Mouse (Mus musculus) monocyte, adult 2 months (primary cell): Measurements from ENCODE around the gene Kctd14.
"Not testable (repeated sequence)": the region's sequence is repeated elsewhere in the genome, so short reads cannot be mapped to it uniquely, and the experiment has no call there.

Source experiments
- DNase-seq, 2 experiments: peaks; one replicate each; pipeline ENCODE4 v3.0.0; 2022; ENCODE audit warnings: low spot score in 2 of 2, low read depth in 1 of 2

Gene Kctd14

GRCm38 (mm10) chr7:97451023-97451422 is at the start of gene Kctd14:
Gene Kctd14 (plus strand): TSS chr7:97451323.
- not testable (repeated sequence) for DNase-seq

DNA sequence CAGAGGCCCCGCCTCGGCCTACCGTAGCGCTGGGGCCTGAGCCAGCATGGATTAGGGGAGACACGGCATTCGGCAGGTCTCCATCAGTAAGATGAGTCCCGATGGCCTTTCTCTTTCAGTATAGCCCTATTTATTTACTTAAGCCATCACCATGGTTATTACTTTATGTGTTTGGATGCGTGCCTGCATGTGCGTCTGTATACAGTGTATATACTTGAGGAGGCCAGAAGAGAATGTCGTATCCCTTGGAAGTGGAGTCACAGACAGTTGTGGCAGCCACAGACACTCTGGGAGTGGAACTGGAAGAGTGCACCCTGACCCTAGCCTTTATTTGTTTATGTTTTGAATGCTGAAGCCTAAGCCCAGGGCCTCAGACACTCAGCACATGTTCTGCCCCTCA is 44.0 kb upstream of the Kctd14 start:
- DNase-seq = no peak

GRCm38 (mm10) chr7:97411106-97411505 is 40.0 kb upstream of the Kctd14 start:
- no peak for DNase-seq

DNA sequence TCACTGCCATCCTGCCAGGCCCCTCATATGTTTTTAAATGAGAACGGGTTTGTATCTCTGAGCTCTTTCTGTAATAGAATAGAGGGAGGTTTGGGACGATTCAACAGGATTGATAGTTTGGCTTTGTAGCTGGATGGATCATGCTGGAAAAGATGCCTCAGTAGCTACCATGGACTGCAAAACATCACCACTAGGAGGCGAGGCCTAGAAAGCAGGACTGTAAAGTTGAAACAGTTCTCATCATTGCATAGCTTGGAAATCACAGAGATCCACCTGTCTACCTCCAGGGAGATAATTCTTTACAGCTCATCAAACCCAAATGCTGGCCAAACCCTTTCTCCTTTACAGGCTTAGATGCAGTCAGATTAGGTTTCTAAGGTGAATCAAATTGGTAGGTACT is 39.5 kb upstream of the Kctd14 start:
- no peak for DNase-seq

GRCm38 (mm10) chr7:97413981-97414380 is 37.1 kb upstream of the Kctd14 start:
- no peak for DNase-seq

GRCm38 (mm10) chr7:97414426-97414825 is 36.7 kb upstream of the Kctd14 start:
- DNase-seq = no peak

GRCm38 (mm10) chr7:97414915-97415687 is 36.0 kb upstream of the Kctd14 start:
- DNase-seq = no peak

- no peak for DNase-seq
These were observed 34.6 kb upstream of the Kctd14 start for GRCm38 (mm10) chr7:97416473-97416872.

GRCm38 (mm10) chr7:97416906-97417777 is 34.0 kb upstream of the Kctd14 start, which contains the start of gene Thrsp:
Gene Thrsp (minus strand): TSS chr7:97417730.
- DNase-seq = no peak

DNA sequence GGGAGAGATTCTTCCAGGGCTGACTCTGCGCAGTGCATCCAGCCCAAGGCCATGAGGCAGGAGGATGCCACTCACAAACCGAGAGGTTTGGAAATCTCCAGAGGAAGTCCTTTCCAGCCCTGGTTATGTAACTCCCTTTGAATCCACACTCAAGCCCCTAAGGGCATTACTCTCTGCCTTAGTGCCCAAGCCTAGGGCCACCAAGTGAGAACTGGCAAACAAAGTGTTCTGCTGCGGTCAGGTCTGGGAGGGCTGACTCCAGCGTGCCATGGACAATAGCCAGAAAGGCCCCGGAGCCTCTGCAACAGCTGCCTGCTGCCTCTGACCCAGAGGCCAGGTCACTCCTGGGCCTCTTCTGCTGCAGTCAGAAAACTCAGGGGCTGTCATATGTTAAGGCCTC is 32.4 kb upstream of the Kctd14 start:
- DNase-seq = no peak

DNA sequence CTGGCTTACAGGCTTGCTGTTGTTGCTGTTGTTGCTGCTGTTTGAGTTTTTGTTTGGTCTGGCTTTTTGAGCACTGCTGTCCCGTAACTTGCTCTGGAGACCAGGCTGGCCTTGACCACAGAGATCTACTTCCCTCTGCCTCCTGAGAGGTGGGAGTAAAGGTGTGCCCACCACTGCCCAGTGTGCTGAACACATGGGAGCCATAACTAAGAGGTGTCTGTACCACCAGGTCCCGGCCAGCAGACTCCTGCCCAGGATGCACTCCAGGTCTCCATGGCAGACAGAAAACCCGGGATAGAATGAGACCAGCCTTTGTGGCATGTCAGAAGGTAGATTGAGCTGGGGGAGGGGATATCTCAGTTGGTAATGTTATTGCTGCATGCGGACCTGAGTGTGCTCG is 32.0 kb upstream of the Kctd14 start:
- no peak for DNase-seq

- no peak for DNase-seq
These were observed 30.7 kb upstream of the Kctd14 start for GRCm38 (mm10) chr7:97420406-97420805.

DNA sequence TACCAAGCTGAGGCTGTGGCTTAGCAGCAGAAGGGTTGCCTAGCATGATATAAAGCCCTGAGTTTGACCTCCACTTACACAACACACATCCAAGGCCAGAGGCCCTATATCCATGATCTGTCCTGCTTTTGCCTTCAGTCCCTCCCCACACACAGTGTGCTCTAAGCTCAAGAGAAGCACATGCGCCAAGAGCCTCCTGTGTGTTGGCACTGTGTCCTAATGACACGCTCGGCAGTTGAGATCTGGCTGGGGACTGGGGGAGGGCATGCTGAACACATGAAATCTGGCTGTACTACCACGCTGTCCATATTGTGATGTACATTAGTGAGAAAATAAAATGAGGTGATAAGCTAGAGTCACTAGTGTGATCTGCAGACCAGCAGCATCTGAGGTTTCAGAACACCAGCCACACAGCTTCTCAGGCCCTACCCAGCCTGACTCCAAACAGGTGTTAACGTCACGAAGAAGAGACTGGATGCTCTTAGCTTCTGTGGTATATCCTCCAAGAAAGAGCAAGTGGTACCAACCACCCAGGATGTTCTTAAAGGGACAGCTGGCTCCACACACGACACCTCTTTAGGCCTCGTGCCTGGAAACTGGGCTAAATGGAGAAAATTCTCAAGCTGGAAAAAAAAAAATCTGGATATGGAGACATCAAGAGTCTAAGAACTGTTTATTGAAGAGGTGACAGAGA is 30.0 kb upstream of the Kctd14 start:
- no peak for DNase-seq

DNA sequence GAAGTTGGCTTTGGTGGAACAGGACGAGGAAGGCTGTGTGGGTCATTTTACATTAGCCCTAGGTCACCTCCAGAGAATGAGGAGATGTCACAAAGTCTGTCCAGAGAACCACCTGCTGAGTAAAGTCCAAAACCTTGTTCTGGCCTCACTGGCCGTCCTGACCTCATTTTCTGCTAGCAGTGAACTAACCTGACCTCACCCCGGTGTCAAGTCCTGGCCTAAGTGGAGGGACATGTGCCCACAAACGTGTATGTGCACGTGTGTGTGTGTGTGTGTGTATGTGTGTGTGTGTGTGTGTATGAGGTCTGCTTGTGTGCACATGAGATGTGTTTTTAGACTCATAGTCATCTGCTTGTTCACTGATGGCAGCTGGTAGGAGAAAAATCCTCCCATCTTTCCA is 27.4 kb upstream of the Kctd14 start:
- no peak for DNase-seq

DNA sequence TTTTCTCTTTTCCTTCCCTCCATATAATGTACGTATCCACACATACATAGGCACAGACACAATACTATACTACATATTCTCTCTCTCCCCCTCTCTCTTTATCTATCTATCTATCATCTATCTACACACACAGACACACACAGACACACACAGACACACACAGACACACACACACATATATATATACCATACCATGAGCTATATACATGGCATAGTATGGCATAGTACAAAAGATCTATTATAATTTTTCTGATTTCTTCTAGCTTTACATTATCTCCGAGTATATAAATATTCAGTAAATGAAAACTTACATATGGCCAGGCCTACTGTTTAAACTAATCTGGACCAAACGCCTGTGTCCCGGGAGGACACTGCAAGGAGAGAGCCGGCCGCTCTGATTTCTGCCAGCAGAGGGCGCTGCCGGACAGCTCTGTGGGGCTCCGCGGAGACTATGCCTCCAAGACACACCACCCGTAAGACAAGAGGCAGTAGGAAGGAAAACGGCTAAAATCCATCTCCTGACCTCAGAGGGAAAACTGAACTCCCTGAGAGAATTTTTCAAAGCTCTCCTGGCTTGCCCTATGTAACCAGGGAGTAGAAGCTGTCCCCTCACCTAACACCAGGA is 26.4 kb upstream of the Kctd14 start:
- DNase-seq = peak; percentile 43 to 72

GRCm38 (mm10) chr7:97426566-97426965 is 24.6 kb upstream of the Kctd14 start:
- DNase-seq = no peak

DNA sequence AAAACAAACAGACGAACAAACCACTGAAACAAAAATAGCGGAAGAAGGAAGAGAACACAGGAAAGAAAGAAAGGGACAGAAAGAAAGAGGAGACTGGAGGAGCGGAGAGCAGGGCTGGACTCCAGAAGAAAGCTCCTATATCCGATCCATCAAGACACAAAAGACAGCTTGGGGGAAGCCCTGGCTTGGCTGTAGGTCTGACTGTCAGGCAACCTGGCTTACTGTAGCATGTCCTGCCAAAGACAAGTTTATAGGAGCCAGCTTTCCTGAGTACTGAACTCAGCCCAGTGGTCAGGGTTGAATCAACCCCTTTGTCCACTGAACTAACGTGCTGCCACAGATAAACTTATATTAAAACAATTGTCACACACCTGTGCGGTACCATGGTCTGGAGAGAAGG is 23.8 kb upstream of the Kctd14 start:
- DNase-seq = no peak

DNA sequence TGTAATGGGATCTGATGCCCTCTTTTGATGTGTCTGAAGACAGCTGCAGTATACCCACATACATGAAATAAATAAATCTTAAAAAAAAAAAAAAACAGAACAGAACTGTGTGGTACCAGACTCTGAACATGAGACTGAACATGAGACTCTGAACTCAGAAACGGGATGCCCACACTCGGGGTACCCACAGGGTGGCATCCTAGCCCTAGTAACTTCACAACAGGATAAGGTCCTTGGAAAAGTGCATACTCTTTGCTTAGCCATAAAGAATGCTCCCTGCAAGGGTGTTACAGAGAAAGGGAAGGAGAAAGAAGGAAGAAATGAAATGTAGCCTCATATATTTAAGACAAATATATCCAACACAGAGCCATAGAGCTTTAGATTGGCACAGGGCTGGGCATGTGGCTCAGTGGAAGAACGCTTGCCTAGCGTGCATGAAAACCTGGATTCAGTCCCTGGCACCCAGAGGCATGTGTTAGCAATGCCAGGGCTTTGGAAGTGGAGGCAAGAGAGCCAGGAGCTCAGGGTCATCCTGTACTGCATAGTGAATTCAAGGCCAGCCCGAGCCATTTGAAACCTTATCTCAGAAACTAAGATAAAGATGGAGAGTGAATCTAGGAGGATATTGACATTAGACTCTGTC is 23.2 kb upstream of the Kctd14 start:
- DNase-seq = no peak

GRCm38 (mm10) chr7:97429705-97430104 is 21.4 kb upstream of the Kctd14 start:
- no peak for DNase-seq

GRCm38 (mm10) chr7:97433517-97433916 is 17.6 kb upstream of the Kctd14 start:
- DNase-seq = not testable (repeated sequence)

DNA sequence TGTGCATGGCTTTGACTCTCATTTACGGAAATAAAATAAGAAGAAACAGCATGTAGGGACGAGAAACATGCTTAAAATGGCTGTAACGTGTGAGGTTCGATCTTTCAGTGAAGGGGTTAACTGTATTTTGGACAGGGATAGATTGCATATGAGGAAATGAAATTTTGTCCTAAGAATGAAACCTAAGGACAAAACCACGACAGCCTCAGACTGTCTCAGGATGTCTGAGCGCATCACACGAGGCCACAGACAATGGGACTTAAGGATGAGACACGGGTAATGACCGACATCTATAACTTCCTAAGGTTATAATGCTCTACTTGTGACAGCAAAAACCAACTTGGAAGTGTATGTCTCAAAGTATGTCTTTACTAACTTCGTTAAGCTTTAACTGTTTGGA is 16.6 kb upstream of the Kctd14 start:
- DNase-seq = no peak
